Mouse (Mus musculus): ENCODE measurements at regions not wholly inside any gene's neighbourhood (a gene's known extent, or its start where the extent isn't known, plus 50 kb on each side); places are given as distances from the start of the nearest gene placed in this dataset.

- DNase-seq (ENCODE audit: low spot score): peak; percentile 77
- Histone ChIP-seq H3K4me2 (replicated peaks; ENCODE audit: low read depth, low read length) (no peak overlapping the region), H3K27ac (ENCODE audit: low read length) (no peak overlapping the region), H3K9ac (replicated peaks; ENCODE audit: low read depth) (no peak overlapping the region), H3K9me3 (ENCODE audit: low read length) (no peaks in the 10 kb centered on the region), H3K4me1 (ENCODE audit: insufficient read depth, low read depth, low read length) (peaks cover 3% of the 10 kb centered on the region; the same call in 1 of the 2 replicates), H3K27me3 (replicated peaks; ENCODE audit: insufficient read depth, low read length) (no peaks in the 10 kb centered on the region), H3K36me3 (ENCODE audit: insufficient read depth, low read length) (no peaks in the 10 kb centered on the region), H3K4me3 (ENCODE audit: low read depth, low read length) (no peak overlapping the region)
- peak; percentile 76 for ATAC-seq
- WGBS: 33% methylated on average over 6 of the region's 6 CpGs
- TF ChIP-seq EP300 (IDR thresholded peaks at IDR 0.05): peak; percentile 63; the same call in 1 of the 2 replicates
- TF ChIP-seq CTCF (IDR thresholded peaks at IDR 0.05): no peak
These were observed 196.7 kb upstream of the Id2 start for GRCm38 (mm10) chr12:25293470-25294178.

GRCm38 (mm10) chr12:25289381-25289780 is 192.4 kb upstream of the Id2 start:
- H3K9me3 ChIP-seq (ENCODE audit: low read length): no peaks in the 10 kb centered on the region
- no peak overlapping the region for H3K9ac ChIP-seq (replicated peaks; ENCODE audit: low read depth)
- no peaks in the 10 kb centered on the region for H3K27me3 ChIP-seq (replicated peaks; ENCODE audit: insufficient read depth, low read length)
- no peak for TF ChIP-seq CTCF (IDR thresholded peaks at IDR 0.05)
- TF ChIP-seq EP300 (IDR thresholded peaks at IDR 0.05): no peak
- no peak overlapping the region for H3K4me3 ChIP-seq (ENCODE audit: low read depth, low read length)
- no peaks in the 10 kb centered on the region; the same call in 1 of the 2 replicates for H3K4me1 ChIP-seq (ENCODE audit: insufficient read depth, low read depth, low read length)
- no peak overlapping the region for H3K27ac ChIP-seq (ENCODE audit: low read length)
- no peak for ATAC-seq
- no peaks in the 10 kb centered on the region for H3K36me3 ChIP-seq (ENCODE audit: insufficient read depth, low read length)
- H3K4me2 ChIP-seq (replicated peaks; ENCODE audit: low read depth, low read length): no peak overlapping the region
- WGBS: 78% methylated on average over 2 of the region's 2 CpGs
- DNase-seq (ENCODE audit: low spot score): no peak

GRCm38 (mm10) chr12:25283808-25284207 is 186.9 kb upstream of the Id2 start:
- no peak overlapping the region for H3K27ac ChIP-seq (ENCODE audit: low read length)
- no peaks in the 10 kb centered on the region for H3K27me3 ChIP-seq (replicated peaks; ENCODE audit: insufficient read depth, low read length)
- no peak for TF ChIP-seq CTCF (IDR thresholded peaks at IDR 0.05)
- no peak for TF ChIP-seq EP300 (IDR thresholded peaks at IDR 0.05)
- no peak overlapping the region for H3K4me2 ChIP-seq (replicated peaks; ENCODE audit: low read depth, low read length)
- 27% methylated on average over 3 of the region's 3 CpGs for WGBS
- DNase-seq (ENCODE audit: low spot score) (peak; percentile 58), ATAC-seq (peak; percentile 19; the same call in 1 of the 2 replicates)
- no peaks in the 10 kb centered on the region for H3K9me3 ChIP-seq (ENCODE audit: low read length)
- H3K9ac ChIP-seq (replicated peaks; ENCODE audit: low read depth): no peak overlapping the region
- H3K4me1 ChIP-seq (ENCODE audit: insufficient read depth, low read depth, low read length): no peaks in the 10 kb centered on the region
- no peaks in the 10 kb centered on the region for H3K36me3 ChIP-seq (ENCODE audit: insufficient read depth, low read length)
- no peak overlapping the region for H3K4me3 ChIP-seq (ENCODE audit: low read depth, low read length)

- H3K9me3 ChIP-seq (ENCODE audit: low read length): no peaks in the 10 kb centered on the region
- no peak for DNase-seq (ENCODE audit: low spot score)
- WGBS: 73% methylated on average over 1 of the region's 1 CpGs
These were observed 184.5 kb upstream of the Id2 start for GRCm38 (mm10) chr12:25281438-25281837.

GRCm38 (mm10) chr12:25273631-25274305 is 176.8 kb upstream of the Id2 start:
- Histone ChIP-seq H3K27ac (ENCODE audit: low read length) (no peak overlapping the region), H3K36me3 (ENCODE audit: insufficient read depth, low read length) (no peaks in the 10 kb centered on the region), H3K9ac (replicated peaks; ENCODE audit: low read depth) (no peak overlapping the region), H3K4me1 (ENCODE audit: insufficient read depth, low read depth, low read length) (peaks cover 3% of the 10 kb centered on the region; the same call in 1 of the 2 replicates), H3K9me3 (ENCODE audit: low read length) (no peaks in the 10 kb centered on the region), H3K4me2 (replicated peaks; ENCODE audit: low read depth, low read length) (no peak overlapping the region), H3K4me3 (ENCODE audit: low read depth, low read length) (no peak overlapping the region), H3K27me3 (replicated peaks; ENCODE audit: insufficient read depth, low read length) (no peaks in the 10 kb centered on the region)
- DNase-seq (ENCODE audit: low spot score) (no peak), ATAC-seq (no peak)
- TF ChIP-seq EP300 (IDR thresholded peaks at IDR 0.05): no peak
- TF ChIP-seq CTCF (IDR thresholded peaks at IDR 0.05): no peak
- WGBS: 58% methylated on average over 6 of the region's 6 CpGs

More at GRCm38 (mm10) chr12:25281438-25281837, 184.5 kb upstream of the Id2 start:
- Histone ChIP-seq H3K4me1 (ENCODE audit: insufficient read depth, low read depth, low read length) (no peaks in the 10 kb centered on the region), H3K27ac (ENCODE audit: low read length) (no peak overlapping the region), H3K9ac (replicated peaks; ENCODE audit: low read depth) (no peak overlapping the region), H3K4me3 (ENCODE audit: low read depth, low read length) (no peak overlapping the region), H3K27me3 (replicated peaks; ENCODE audit: insufficient read depth, low read length) (no peaks in the 10 kb centered on the region), H3K36me3 (ENCODE audit: insufficient read depth, low read length) (no peaks in the 10 kb centered on the region), H3K4me2 (replicated peaks; ENCODE audit: low read depth, low read length) (no peak overlapping the region)
- TF ChIP-seq EP300 (IDR thresholded peaks at IDR 0.05): no peak
- no peak for TF ChIP-seq CTCF (IDR thresholded peaks at IDR 0.05)
- ATAC-seq: no peak

GRCm38 (mm10) chr12:25272752-25273125 is 175.8 kb upstream of the Id2 start:
- TF ChIP-seq CTCF (IDR thresholded peaks at IDR 0.05) (no peak), EP300 (IDR thresholded peaks at IDR 0.05) (no peak)
- H3K9me3 ChIP-seq (ENCODE audit: low read length): no peaks in the 10 kb centered on the region
- no peak for ATAC-seq
- H3K27ac ChIP-seq (ENCODE audit: low read length): no peak overlapping the region
- WGBS: 61% methylated on average over 3 of the region's 3 CpGs
- peaks cover 9% of the 10 kb centered on the region; the same call in 1 of the 2 replicates for H3K4me1 ChIP-seq (ENCODE audit: insufficient read depth, low read depth, low read length)
- H3K36me3 ChIP-seq (ENCODE audit: insufficient read depth, low read length): no peaks in the 10 kb centered on the region
- no peak overlapping the region for H3K4me3 ChIP-seq (ENCODE audit: low read depth, low read length)
- H3K27me3 ChIP-seq (replicated peaks; ENCODE audit: insufficient read depth, low read length): no peaks in the 10 kb centered on the region
- no peak for DNase-seq (ENCODE audit: low spot score)
- no peak overlapping the region for H3K4me2 ChIP-seq (replicated peaks; ENCODE audit: low read depth, low read length)
- no peak overlapping the region for H3K9ac ChIP-seq (replicated peaks; ENCODE audit: low read depth)

Measured in lung, postnatal 0 days (tissue).